In the genomic region with DNA sequence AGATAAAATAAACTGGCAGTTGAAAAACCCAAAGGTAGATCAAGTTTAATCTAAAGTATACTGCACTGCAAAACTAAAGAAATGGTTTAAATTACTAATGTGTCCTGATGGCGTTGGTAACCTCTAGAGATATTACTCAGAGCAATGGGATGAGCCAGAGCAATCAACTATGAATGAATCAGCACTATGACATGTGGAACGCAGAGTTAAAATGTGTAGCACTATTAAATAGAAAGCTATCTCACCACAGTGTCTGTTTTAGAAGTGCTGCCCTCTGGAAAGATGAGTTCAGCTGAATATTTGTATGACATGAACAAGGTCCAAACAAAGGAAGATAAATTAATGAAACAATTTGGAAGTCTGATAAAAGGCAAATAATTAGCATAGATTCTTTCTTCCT, we compare ENCODE assay signal across 26 mouse cellular contexts. TPM values are rescaled to one million over a fixed set of nuclear protein-coding genes. Genes with fewer than 3 reads are reported as not detected.
A peak's percentile ranks its signal among the peaks of the same experiment; 100 is the strongest.
DNase-seq lines count a peak whose midpoint lies in the region; ATAC-seq and TF ChIP-seq lines count a peak whose summit lies in the region.
"Had no signal": no experiment of that assay in that cellular context is flagged by ENCODE, and none has a peak within 500 bp of the region (broad histone marks: within the 10 kb centered on the region; RNA-seq: fewer than 3 reads in every experiment).

No protein-coding gene starts in this region.

- H3K27me3 ChIP-seq in myocyte (ENCODE audit: control insufficient read depth, insufficient read depth, insufficient read length), result no peaks in the 10 kb centered on the region
- H3K27me3 ChIP-seq in kidney, embryonic 16.5 days (ENCODE audit: insufficient read depth, low read length), result no peaks in the 10 kb centered on the region
- H3K27me3 ChIP-seq: hindbrain, embryonic 13.5 days; intestine, embryonic 15.5 days had no signal

- TF ChIP-seq POLR2A in myocyte (IDR thresholded peaks at IDR 0.05; ENCODE audit: insufficient read length, low read depth), result no peak

- DNase-seq in 3T3-L1 (ENCODE audit: low read depth, low spot score), result peak; percentile 90
- DNase-seq in Muller cell, postnatal 12 days (ENCODE audit: inconsistent ontology term), result peak; percentile 75
- DNase-seq in spleen, postnatal 36 days (ENCODE audit: low spot score in 2 of 2), result no peak
- DNase-seq: adrenal gland, postnatal 10 days; B cell, adult 2 months; cerebellum, adult 11 months; cerebellum, adult 2 months; cerebellum, adult 9-11 months; cerebellum, postnatal 25 days; embryo, embryonic 11 days; forebrain, postnatal 0 days; gastrocnemius, adult 2 months; gastrocnemius, postnatal 14 days; heart, adult 11 months; kidney, adult 11 months had no signal

- no peak overlapping the region for H3K27ac ChIP-seq in kidney, embryonic 16.5 days (ENCODE audit: low read length)
- H3K27ac ChIP-seq: gastrocnemius, adult 2 months; hindbrain, embryonic 13.5 days; intestine, embryonic 15.5 days had no signal

- 73% methylated on average over 2 of the region's 2 CpGs for WGBS in kidney, embryonic 16.5 days

- H3ac ChIP-seq in myocyte (ENCODE audit: control insufficient read depth, insufficient read length), result no peak overlapping the region

- no peaks in the 10 kb centered on the region for H3K79me2 ChIP-seq in myocyte (ENCODE audit: control insufficient read depth, insufficient read depth)

- no peak overlapping the region for H3K9ac ChIP-seq in kidney, embryonic 16.5 days (replicated peaks; ENCODE audit: low read length)
- H3K9ac ChIP-seq: forebrain, postnatal 0 days; hindbrain, embryonic 13.5 days; intestine, embryonic 15.5 days had no signal

- peak overlapping the region; percentile 19 for H3K4me2 ChIP-seq in myocyte (ENCODE audit: low read depth)
- H3K4me2 ChIP-seq in kidney, embryonic 16.5 days (replicated peaks; ENCODE audit: low read depth, low read length), result no peak overlapping the region
- H3K4me2 ChIP-seq: heart, embryonic 11.5 days; hindbrain, embryonic 13.5 days; intestine, embryonic 15.5 days had no signal

- ATAC-seq in common myeloid progenitor, adult 5-6 weeks (replicated peaks; ENCODE audit: low read depth, poor library complexity, severe bottlenecking), result peak; percentile 52; the same call in 1 of the 2 replicates
- ATAC-seq in activated CD4-positive, CD25-positive, alpha-beta regulatory T cell, adult 4 months, result no peak
- no peak for ATAC-seq in kidney, embryonic 16.5 days (ENCODE audit: low FRiP score, low TSS enrichment)
- ATAC-seq: CD4-positive, CD25-positive, alpha-beta regulatory T cell, adult 4 months; forebrain, embryonic 14.5 days; forebrain, postnatal 0 days; hindbrain, embryonic 16.5 days; intestine, embryonic 15.5 days had no signal

- H3K4me1 ChIP-seq in kidney, embryonic 16.5 days (ENCODE audit: insufficient read depth, low read length), result no peaks in the 10 kb centered on the region
- H3K4me1 ChIP-seq: hindbrain, embryonic 13.5 days; intestine, embryonic 15.5 days had no signal

- H3K36me3 ChIP-seq in myocyte (ENCODE audit: control insufficient read depth, insufficient read depth), result no peaks in the 10 kb centered on the region
- no peaks in the 10 kb centered on the region for H3K36me3 ChIP-seq in kidney, embryonic 16.5 days (ENCODE audit: insufficient read depth, low read length)
- H3K36me3 ChIP-seq: hindbrain, embryonic 13.5 days; intestine, embryonic 15.5 days had no signal

- H3K4me3 ChIP-seq in myocyte, result no peak overlapping the region
- H3K4me3 ChIP-seq in kidney, embryonic 16.5 days (ENCODE audit: low read length), result no peak overlapping the region
- H3K4me3 ChIP-seq: gastrocnemius, adult 2 months; hindbrain, embryonic 13.5 days; intestine, embryonic 15.5 days had no signal

- H3K9me3 ChIP-seq in kidney, embryonic 16.5 days (ENCODE audit: low read length), result no peaks in the 10 kb centered on the region
- H3K9me3 ChIP-seq: hindbrain, embryonic 13.5 days; intestine, embryonic 15.5 days had no signal

TF ChIP-seq in myocyte, 11 proteins besides CTCF, POLR2A, EP300 and RAD21:
- TF ChIP-seq TCF12 (IDR thresholded peaks at IDR 0.05; ENCODE audit: insufficient read depth, poor library complexity, severe bottlenecking), result no peak
- TF ChIP-seq TCF3 (IDR thresholded peaks at IDR 0.05; ENCODE audit: insufficient read length, low read depth), result no peak
- no peak for TF ChIP-seq E2F4 (IDR thresholded peaks at IDR 0.05; ENCODE audit: insufficient read depth)
- no peak for TF ChIP-seq MYOD1 (IDR thresholded peaks at IDR 0.05; ENCODE audit: control insufficient read depth in 1 of 3, insufficient read length in 2 of 3, low read depth in 2 of 3)
- TF ChIP-seq SRF (IDR thresholded peaks at IDR 0.05; ENCODE audit: control insufficient read depth, insufficient read length, low read depth), result no peak
- no peak for TF ChIP-seq REST (IDR thresholded peaks at IDR 0.05; ENCODE audit: insufficient read depth, insufficient read length)
- no peak for TF ChIP-seq CEBPB (IDR thresholded peaks at IDR 0.05; ENCODE audit: insufficient read depth, poor library complexity, severe bottlenecking)
- TF ChIP-seq USF1 (IDR thresholded peaks at IDR 0.05; ENCODE audit: low read depth), result no peak

RNA-seq across cellular contexts. Expression of a gene that starts 6.2 kb away (rescaled TPM):
- 395 and 418 TPM in 2 replicates for total RNA-seq in common myeloid progenitor, adult 5-6 weeks (2017)
- polyA plus RNA-seq in myocyte (2012; fragmentation: generic; extraction: Trizol), result not detected
- polyA plus RNA-seq in activated CD4-positive, CD25-positive, alpha-beta regulatory T cell, adult 4 months (2017; shearing (Covaris generic)), result not detected
- 28.8 and 29.0 TPM in 2 replicates for polyA plus RNA-seq in kidney, embryonic 16.5 days (2015; fragmentation: Nextera tagmentation; extraction: Ambion mirVana)
- total RNA-seq: MEL had no signal
- polyA plus RNA-seq: CD4-positive, CD25-positive, alpha-beta regulatory T cell, adult 4 months had no signal

Comparison
In these comparisons a context has a peak if more than half of its experiments do, and no peak if none do; other contexts are left out.
1. DNase-seq: peak in 3T3-L1 (single experiment) and Muller cell, postnatal 12 days (single experiment); none in spleen, postnatal 36 days (0 of 2).
2. RNA of a gene that starts 6.2 kb away (polyA plus RNA-seq): 28.8 to 29.0 TPM in kidney, embryonic 16.5 days; not detected in activated CD4-positive, CD25-positive, alpha-beta regulatory T cell, adult 4 months and not detected in myocyte (single experiment); every median in the first group is over 10 times any median in the second.